Mouse (Mus musculus) midbrain, embryonic 13.5 days (tissue): ENCODE results near the gene Mfsd2a. TPM values are rescaled to one million over a fixed set of nuclear protein-coding genes. Genes with fewer than 3 reads are reported as not detected.

Source experiments
- ATAC-seq: fragments of 200-750 bp; cut with Nextera tagmentation; 2 replicates; pipeline ENCODE4 v1.8.0; 2017; ENCODE audit warnings: mild to moderate bottlenecking, moderate TSS enrichment, moderate library complexity
- H3K27ac ChIP-seq: fragments of 300-500 bp; sonication (generic); 2 replicates; pipeline ENCODE4 v1.5.1; 2015; ENCODE audit warnings: inconsistent platforms, mild to moderate bottlenecking, moderate library complexity
- H3K27me3 ChIP-seq: fragments of 300-500 bp; sonication (generic); 2 replicates; pipeline ENCODE4 v1.6.1; 2015; ENCODE audit warnings: mild to moderate bottlenecking, inconsistent platforms
- H3K36me3 ChIP-seq: fragments of 300-500 bp; sonication (generic); 2 replicates; pipeline ENCODE4 v1.6.1; 2015; ENCODE audit warnings: mild to moderate bottlenecking, inconsistent platforms
- H3K4me1 ChIP-seq: fragments of 300-500 bp; sonication (generic); replicated peaks from 2 replicates; pipeline ENCODE4 v1.6.1; 2015; ENCODE audit warnings: inconsistent platforms
- H3K4me2 ChIP-seq: fragments of 300-500 bp; sonication (generic); replicated peaks from 2 replicates; pipeline ENCODE4 v1.6.1; 2015; ENCODE audit warnings: moderate library complexity, mild to moderate bottlenecking, inconsistent platforms
- H3K4me3 ChIP-seq: fragments of 300-500 bp; sonication (generic); replicated peaks from 2 replicates; pipeline ENCODE4 v1.5.1; 2015; ENCODE audit warnings: mild to moderate bottlenecking, inconsistent platforms
- H3K9ac ChIP-seq: fragments of 300-500 bp; sonication (generic); replicated peaks from 2 replicates; pipeline ENCODE4 v1.6.1; 2015; ENCODE audit warnings: mild to moderate bottlenecking, inconsistent platforms
- H3K9me3 ChIP-seq: fragments of 300-500 bp; sonication (generic); 2 replicates; pipeline ENCODE4 v1.6.1; 2016; ENCODE audit warnings: mild to moderate bottlenecking, inconsistent platforms
- WGBS: fragments of 180-500 bp; shearing (Covaris S2); methylation state at CpG from one replicate; pipeline ENCODE4 v1.1.7; 2015; 5-methylcytosine and 5-hydroxymethylcytosine counted together
- polyA plus RNA-seq: library from polyadenylated mRNA; unstranded; fragments of >200 nt; fragmentation: Nextera tagmentation; extraction: Ambion mirVana; gene quantifications from 2 replicates; pipeline ENCODE4 v1.2.1, GENCODE M21; 2015

Gene Mfsd2a
- 31.7 and 32.5 TPM in 2 replicates for polyA plus RNA-seq

DNA sequence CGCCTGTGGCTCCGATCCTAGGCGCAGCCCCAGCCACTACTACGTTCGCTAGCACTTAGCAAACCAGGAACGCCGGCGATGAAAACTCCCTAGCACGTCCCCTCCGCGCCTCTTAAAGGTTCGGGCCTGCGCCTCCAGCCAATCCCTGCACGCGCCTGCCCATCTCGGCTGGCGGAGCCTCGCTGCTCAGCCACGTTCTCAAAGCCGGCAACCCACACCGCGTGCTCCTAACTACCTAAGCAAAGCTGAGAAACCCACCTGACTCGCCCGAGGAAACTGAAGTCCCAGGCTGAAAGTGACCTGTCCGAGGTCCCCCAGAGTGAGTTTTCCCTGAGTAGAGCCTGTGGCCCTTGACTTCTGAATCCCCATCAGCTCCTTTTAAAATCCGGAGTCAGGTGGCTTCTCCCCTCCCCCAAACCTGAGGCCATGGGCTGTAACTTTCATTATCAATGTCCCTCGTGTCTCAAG lies at the start of gene Mfsd2a:
TSS of gene Mfsd2a (minus strand) at position 89 of the 468 bp plus-strand sequence.
- H3K9me3 ChIP-seq: no peaks in the 10 kb centered on the region
- 0 out of 2 replicates have a peak, but pooled peaks cover 8% of the 10 kb centered on the region for H3K27me3 ChIP-seq
- peak within 1 kb of the TSS; percentile 83 for H3K9ac ChIP-seq
- H3K36me3 ChIP-seq: no peaks in the 10 kb centered on the region
- peak within 1 kb of the TSS; percentile 58 for H3K27ac ChIP-seq
- H3K4me3 ChIP-seq: peak within 1 kb of the TSS; percentile 73
- WGBS: under 1% methylated on average over 27 of the region's 27 CpGs
- peak within 1 kb of the TSS; percentile 99 for H3K4me2 ChIP-seq
- peaks cover 49% of the 10 kb centered on the region for H3K4me1 ChIP-seq
- ATAC-seq: peak; percentile 76

DNA sequence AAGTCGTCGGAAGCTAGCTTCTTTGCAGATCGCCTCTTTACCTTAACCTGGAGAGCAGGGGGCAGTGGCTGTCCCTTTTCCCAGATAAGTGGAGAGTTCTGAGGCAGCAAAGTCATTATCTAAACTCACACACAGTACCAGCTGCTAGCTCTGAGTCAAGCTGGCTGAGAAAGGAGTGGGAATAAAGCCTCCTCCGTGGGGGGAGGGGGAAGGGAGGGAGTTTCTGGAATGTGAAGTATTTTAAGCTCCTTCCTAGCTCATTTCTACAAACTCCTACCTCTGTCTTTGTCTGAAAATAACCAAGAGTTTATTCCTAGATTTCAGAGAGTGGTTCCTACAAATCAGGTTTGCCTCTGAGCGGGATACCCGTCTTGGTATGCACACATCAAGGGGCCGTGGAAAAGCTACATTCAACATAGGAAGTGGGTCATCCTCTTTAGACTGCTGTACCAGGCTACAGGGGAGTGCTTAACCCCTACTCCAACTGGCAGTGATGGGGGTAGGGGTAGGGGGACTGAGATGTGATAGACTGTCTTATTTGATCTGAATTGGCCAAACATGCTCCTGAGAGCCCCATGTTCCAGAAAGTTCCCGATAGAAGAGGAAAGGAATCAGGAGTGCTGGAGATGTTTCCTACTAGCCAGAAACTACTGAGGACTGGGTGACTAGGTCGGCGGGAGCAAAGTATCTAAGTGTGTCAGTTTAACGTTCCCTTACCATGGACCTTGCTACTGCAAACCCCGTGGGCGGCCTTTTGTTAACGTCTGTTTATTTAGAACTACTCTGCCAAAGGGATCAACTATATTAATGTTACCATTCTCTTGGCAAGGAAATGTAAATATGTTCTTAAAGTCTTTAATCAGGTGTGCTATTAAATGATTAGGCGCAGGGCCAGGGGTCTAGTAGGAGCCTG lies 44.3 kb upstream of the Mfsd2a start:
- no peak overlapping the region for H3K4me2 ChIP-seq
- no peak for ATAC-seq
- no peaks in the 10 kb centered on the region for H3K9me3 ChIP-seq
- no peak overlapping the region for H3K4me3 ChIP-seq
- 33% methylated on average over 15 of the region's 15 CpGs for WGBS
- peaks cover 35% of the 10 kb centered on the region for H3K36me3 ChIP-seq
- H3K27ac ChIP-seq: peak overlapping the region; percentile 32; the same call in 1 of the 2 replicates
- H3K4me1 ChIP-seq: peaks cover 34% of the 10 kb centered on the region
- no peaks in the 10 kb centered on the region for H3K27me3 ChIP-seq
- H3K9ac ChIP-seq: no peak overlapping the region

DNA sequence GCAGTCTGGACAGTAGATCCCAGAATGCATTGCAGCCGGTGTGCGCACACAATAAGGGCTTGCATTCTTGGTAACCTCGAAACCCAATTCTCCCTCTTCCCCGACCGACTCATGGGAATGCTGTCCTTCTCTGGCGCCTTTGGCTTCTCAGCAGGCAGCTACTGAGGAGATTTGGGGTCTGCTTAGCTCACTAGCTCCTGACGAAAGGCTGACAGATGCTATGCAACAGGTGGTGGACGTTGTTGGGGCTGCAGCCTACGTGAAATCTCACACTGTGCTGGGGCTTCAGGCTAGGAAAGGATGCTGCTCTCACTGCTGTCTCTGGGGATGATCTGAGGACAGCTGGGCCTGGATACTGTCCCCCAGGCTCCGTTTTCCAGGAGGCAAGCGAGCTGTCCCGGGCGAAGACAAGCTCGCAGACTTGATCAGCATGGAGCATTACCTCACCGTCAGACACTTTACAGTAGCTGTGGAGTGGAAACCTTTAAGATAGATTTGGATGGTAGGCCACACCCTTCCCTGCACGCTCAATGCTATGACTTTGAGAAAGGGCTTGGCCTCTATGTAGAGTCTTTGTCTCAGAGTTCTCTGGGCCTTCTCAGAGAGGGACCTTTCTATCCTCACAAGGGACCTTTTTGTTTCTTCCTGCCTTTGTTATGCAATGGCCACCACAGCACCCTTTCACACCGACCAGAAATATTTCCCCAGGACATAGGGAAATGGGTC lies 39.8 kb upstream of the Mfsd2a start:
- Histone ChIP-seq H3K4me1 (peaks cover 58% of the 10 kb centered on the region), H3K27ac (peak overlapping the region; percentile 96), H3K27me3 (no peaks in the 10 kb centered on the region), H3K9ac (peak overlapping the region; percentile 63), H3K9me3 (no peaks in the 10 kb centered on the region), H3K36me3 (peaks cover 40% of the 10 kb centered on the region), H3K4me3 (peak overlapping the region; percentile 81), H3K4me2 (peak overlapping the region; percentile 84)
- no peak for ATAC-seq
- 17% methylated on average over 17 of the region's 17 CpGs for WGBS

DNA sequence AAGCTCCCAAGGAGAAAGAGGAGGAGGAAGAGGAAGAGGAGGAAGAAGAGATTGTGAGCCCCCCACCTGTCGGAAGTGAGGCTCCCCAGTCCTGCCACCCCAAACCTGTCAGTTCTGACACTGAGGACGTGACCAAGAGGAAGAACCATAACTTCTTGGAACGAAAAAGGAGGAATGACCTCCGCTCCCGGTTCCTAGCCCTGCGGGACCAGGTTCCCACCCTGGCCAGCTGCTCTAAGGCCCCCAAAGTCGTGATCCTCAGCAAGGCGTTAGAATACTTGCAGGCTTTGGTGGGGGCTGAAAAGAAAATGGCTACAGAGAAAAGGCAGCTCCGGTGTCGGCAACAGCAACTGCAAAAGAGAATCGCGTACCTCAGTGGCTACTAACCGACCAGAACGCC lies 39.1 kb upstream of the Mfsd2a start:
- Histone ChIP-seq H3K9me3 (no peaks in the 10 kb centered on the region), H3K9ac (peak overlapping the region; percentile 63), H3K4me2 (peak overlapping the region; percentile 84), H3K27me3 (no peaks in the 10 kb centered on the region), H3K4me3 (peak overlapping the region; percentile 81), H3K36me3 (peaks cover 40% of the 10 kb centered on the region), H3K27ac (peak overlapping the region; percentile 96), H3K4me1 (peaks cover 59% of the 10 kb centered on the region)
- ATAC-seq: no peak
- 20% methylated on average over 14 of the region's 14 CpGs for WGBS

DNA sequence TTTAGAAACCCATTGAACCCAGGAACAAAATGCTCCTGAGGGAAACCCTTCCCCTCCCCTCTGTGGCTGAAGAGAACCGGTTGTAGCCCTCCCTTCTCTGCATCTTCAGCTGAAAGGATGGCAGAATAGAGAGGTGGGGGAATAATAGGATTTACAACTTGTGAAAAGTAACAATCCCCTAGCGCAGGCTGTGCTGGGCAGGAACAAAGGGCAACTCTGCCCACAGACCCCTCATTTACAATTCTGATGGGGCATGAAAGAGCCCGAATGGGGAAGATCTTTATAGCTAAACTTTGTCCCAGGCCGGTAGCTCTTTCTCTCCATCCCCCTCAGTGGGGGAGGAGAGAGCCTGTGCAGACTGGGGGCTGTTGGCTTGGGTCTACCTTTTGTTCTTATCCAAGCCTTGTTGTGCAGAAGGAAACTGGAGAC lies 38.3 kb upstream of the Mfsd2a start:
- 4% methylated on average over 4 of the region's 4 CpGs for WGBS
- Histone ChIP-seq H3K9me3 (no peaks in the 10 kb centered on the region), H3K36me3 (peaks cover 40% of the 10 kb centered on the region), H3K4me3 (peak overlapping the region; percentile 81), H3K27me3 (no peaks in the 10 kb centered on the region), H3K4me1 (peaks cover 59% of the 10 kb centered on the region), H3K9ac (peak overlapping the region; percentile 63), H3K4me2 (peak overlapping the region; percentile 84), H3K27ac (peak overlapping the region; percentile 96)
- ATAC-seq: peak; percentile 27

DNA sequence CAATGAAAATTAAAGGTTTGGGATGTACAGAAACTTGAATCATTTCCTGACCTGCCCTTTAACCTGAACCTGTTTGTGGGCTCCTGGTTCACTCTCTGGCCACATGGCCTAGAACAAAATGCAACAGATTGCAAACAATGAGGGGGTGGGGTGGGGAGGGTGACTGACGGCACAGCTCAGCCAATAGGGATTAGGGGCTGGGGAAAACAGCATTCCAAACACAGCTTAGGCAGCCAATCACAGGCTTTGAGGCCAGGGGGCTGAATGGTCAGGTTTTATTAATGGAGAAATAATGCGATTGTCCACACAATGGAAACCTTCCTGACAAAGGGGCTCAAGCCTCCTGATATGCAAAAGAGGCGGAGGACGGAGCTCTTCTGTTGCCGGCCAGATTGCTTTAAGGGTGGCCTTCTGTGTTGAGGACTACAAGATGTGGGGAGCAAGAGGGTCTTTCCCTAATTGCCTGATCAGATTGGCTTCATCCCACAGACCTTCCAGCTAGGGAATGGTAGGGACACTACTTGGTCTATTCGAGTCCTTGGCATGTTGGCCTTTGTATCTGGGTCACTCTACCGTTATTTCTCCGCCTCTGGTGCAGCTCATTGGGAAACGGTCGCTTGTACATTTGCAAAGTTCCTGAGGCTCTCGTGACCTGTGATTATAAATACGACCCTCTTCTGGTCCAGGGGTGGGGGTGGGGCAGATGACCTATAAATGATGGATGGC lies 37.7 kb upstream of the Mfsd2a start:
- H3K36me3 ChIP-seq: peaks cover 37% of the 10 kb centered on the region
- H3K27me3 ChIP-seq: no peaks in the 10 kb centered on the region
- 2% methylated on average over 12 of the region's 12 CpGs for WGBS
- H3K4me2 ChIP-seq: peak overlapping the region; percentile 84
- peak overlapping the region; percentile 97 for H3K27ac ChIP-seq
- H3K9me3 ChIP-seq: no peaks in the 10 kb centered on the region
- ATAC-seq: peak; percentile 71
- H3K4me3 ChIP-seq: peak overlapping the region; percentile 81
- H3K9ac ChIP-seq: peak overlapping the region; percentile 98
- H3K4me1 ChIP-seq: peaks cover 57% of the 10 kb centered on the region

DNA sequence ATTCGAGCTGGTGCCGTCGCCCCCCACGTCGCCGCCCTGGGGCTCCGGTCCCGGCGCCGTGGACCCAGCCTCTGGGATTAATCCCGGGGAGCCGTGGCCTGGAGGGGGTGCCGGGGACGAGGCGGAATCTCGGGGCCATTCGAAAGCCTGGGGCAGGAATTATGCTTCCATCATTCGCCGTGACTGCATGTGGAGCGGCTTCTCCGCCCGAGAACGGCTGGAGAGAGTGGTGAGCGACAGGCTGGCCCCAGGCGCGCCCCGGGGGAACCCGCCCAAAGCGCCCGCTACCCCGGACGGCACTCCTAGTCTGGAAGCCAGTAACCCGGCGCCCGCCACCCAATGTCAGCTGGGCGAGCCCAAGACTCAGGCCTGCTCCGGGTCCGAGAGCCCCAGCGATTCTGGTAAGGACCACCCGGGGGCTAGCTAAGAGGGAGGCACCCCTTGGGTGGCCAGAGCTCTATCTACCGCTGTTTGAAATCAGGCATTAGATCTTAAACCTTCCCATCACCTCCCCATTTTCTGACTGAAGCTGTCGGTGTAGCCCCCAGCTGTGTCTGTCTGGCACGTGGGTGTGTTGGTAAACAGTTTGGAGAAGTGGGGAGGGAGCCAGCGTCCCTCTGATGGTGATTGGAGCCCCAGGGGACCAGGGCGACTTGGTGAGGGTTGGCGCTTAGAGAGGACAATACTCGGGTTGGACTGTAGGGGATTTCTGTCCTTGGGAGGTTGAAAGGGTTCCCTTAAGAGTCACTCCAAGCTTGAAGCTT lies 35.8 kb upstream of the Mfsd2a start:
- H3K4me1 ChIP-seq: peaks cover 48% of the 10 kb centered on the region
- peak overlapping the region; percentile 98 for H3K9ac ChIP-seq
- ATAC-seq: peak; percentile 14
- no peaks in the 10 kb centered on the region for H3K9me3 ChIP-seq
- peak overlapping the region; percentile 84 for H3K4me2 ChIP-seq
- peak overlapping the region; percentile 97 for H3K27ac ChIP-seq
- peak overlapping the region; percentile 81 for H3K4me3 ChIP-seq
- peaks cover 20% of the 10 kb centered on the region for H3K36me3 ChIP-seq
- H3K27me3 ChIP-seq: no peaks in the 10 kb centered on the region
- under 1% methylated on average over 47 of the region's 47 CpGs for WGBS

DNA sequence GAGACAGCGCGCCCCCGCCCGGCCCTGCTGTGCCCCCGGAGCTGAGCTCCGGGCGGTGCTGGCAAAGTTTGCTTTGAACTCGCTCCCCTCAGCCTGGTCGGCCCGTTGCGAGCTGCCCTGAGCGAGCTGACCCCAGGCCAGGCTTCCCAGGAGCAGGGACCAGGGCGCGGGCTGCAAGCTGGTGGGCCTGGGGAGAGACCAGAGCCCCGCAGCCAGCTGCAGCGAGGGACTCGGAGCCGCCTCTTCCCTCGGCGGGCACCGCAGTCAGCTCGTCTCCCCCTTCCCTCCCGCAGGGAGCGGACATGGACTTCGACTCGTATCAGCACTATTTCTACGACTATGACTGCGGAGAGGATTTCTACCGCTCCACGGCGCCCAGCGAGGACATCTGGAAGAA lies 35.2 kb upstream of the Mfsd2a start:
- Histone ChIP-seq H3K27ac (peak overlapping the region; percentile 97), H3K9me3 (no peaks in the 10 kb centered on the region), H3K4me1 (peaks cover 42% of the 10 kb centered on the region), H3K4me3 (peak overlapping the region; percentile 81), H3K27me3 (no peaks in the 10 kb centered on the region), H3K9ac (peak overlapping the region; percentile 98), H3K4me2 (peak overlapping the region; percentile 84), H3K36me3 (peaks cover 14% of the 10 kb centered on the region)
- no peak for ATAC-seq
- under 1% methylated on average over 28 of the region's 32 CpGs for WGBS

DNA sequence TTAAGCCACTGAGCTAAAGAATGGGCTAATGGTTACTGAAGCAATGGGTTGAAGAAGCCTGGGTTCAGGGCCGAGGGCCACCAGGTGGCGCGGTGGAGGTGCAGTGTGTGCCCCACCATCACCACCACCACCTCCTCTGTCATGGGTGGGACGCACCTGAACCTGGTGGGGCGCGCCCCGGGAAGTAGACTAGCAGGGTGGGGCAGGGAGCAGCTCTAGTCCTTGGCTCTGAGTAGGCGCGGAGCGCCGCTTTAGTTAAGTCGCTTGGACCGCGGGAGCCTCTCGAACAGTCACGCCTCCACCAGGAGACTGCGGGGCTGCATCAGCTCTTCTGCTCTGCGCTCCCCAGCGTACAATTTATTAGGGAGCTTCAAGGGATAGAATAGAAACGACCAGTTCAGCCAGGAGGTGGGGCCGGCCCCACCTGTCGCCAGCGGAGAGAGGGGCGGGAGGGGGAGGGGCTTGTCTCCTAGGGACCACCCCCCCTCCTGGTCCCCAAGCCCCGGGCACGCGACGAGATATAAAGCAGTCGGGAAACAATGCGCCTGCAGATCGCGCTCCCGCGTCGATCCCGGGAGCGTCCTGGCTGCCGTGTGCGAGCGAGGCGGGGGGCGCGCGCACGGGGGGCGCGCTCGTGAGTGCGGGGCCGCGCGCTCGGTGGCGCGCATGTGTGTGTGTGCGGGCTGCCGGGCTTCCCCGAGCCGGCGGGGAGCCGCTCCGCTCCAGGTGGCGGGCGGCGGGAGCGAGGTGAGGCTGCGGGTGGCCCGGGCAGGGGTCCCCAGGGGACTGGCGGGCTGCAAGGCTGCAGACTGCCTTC lies 34.6 kb upstream of the Mfsd2a start, which contains the start of gene Mycl:
TSS of gene Mycl (plus strand) at position 249 of the 817 bp plus-strand sequence.
- WGBS: under 1% methylated on average over 61 of the region's 69 CpGs
- peak; percentile 77 for ATAC-seq
- H3K4me2 ChIP-seq: peak within 1 kb of the TSS; percentile 84

DNA sequence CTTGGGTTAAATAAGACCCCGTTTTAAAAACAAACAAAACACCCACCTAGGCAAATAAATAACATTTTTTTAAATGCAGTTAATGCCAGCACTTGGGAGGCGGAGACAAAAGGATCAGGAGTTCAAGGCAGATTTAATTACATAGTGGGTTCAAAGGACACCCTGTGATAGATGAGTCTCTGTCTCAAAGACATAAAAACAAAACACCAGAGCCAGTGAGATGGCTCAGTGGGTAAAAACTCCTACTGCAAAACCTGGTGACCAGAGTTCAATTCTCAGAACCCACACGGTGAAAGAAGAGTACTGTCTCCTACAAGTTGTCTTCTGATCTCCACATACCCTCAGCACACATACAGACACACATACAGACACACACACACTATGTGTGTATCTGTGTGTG lies 31.3 kb upstream of the Mfsd2a start:
- H3K4me3 ChIP-seq: no peak overlapping the region
- WGBS: 74% methylated on average over 3 of the region's 3 CpGs
- H3K4me2 ChIP-seq: no peak overlapping the region
- H3K27ac ChIP-seq: no peak overlapping the region
- no peak for ATAC-seq
- peaks cover 11% of the 10 kb centered on the region for H3K4me1 ChIP-seq
- no peaks in the 10 kb centered on the region for H3K9me3 ChIP-seq
- H3K9ac ChIP-seq: no peak overlapping the region
- H3K36me3 ChIP-seq: no peaks in the 10 kb centered on the region
- H3K27me3 ChIP-seq: no peaks in the 10 kb centered on the region

More for the DNA sequence above, 34.6 kb upstream of the Mfsd2a start, which contains the start of gene Mycl:
- peaks cover 36% of the 10 kb centered on the region for H3K4me1 ChIP-seq
- peak within 1 kb of the TSS; percentile 81 for H3K4me3 ChIP-seq
- no peaks in the 10 kb centered on the region for H3K9me3 ChIP-seq
- peak within 1 kb of the TSS; percentile 98 for H3K9ac ChIP-seq
- H3K27me3 ChIP-seq: no peaks in the 10 kb centered on the region
- peaks cover 8% of the 10 kb centered on the region for H3K36me3 ChIP-seq
- peak within 1 kb of the TSS; percentile 97 for H3K27ac ChIP-seq
